Mouse (Mus musculus) inflammation-experienced regulatory T-cells, adult 6 months (primary cell): Measurements from ENCODE around the gene Specc1. TPM values are rescaled to one million over a fixed set of nuclear protein-coding genes. Genes with fewer than 3 reads are reported as not detected.

Experiments used
- ATAC-seq: one replicate; pipeline ENCODE4 v1.8.0; 2017
- polyA plus RNA-seq, 3 experiments: library from polyadenylated mRNA; unstranded; fragments of 100-300 nt; shearing (Covaris generic); gene quantifications; one replicate each; pipeline ENCODE4 v1.2.1; 2017

Gene Specc1
- polyA plus RNA-seq, 3 experiments from 2014 or later: 0.87 to 6.0 (median 3.3) TPM

DNA sequence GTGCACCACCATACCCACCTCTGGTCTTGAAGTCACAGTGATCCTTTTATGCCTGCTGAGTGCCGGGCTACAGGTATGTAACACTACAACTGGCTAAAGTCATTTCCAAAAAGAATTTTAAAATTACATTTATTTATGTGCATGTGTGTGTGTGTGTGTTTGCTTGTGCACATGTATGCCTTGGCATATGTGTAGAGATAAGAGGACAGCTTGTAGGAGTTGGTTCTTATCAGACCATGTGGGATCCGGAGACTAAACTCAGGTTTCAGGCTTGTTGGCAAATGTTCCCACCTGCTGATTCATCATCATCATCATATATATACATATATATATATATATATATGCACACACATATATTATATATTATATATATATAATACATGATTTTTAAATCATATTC, 12.3 kb downstream of the Specc1 start:
- no peak for ATAC-seq

DNA sequence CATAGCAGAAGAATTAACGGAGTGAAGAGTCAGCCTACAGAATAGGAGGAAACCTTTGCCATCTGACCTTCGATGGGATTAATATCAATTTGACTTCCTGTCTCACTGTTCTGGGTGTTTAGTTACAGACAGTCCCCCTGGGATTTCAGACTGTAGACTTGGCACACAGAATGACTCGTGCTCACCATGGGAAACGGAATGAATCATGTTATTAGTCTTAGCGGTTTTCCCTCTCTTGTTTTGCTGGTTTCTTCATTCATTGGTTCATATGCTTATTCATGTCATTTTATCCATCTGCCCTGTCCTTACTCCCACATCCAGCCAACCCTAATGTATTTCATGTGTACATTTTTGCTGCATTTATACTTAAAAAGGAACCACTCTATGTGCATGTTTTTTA, 14.3 kb downstream of the Specc1 start:
- no peak for ATAC-seq

DNA sequence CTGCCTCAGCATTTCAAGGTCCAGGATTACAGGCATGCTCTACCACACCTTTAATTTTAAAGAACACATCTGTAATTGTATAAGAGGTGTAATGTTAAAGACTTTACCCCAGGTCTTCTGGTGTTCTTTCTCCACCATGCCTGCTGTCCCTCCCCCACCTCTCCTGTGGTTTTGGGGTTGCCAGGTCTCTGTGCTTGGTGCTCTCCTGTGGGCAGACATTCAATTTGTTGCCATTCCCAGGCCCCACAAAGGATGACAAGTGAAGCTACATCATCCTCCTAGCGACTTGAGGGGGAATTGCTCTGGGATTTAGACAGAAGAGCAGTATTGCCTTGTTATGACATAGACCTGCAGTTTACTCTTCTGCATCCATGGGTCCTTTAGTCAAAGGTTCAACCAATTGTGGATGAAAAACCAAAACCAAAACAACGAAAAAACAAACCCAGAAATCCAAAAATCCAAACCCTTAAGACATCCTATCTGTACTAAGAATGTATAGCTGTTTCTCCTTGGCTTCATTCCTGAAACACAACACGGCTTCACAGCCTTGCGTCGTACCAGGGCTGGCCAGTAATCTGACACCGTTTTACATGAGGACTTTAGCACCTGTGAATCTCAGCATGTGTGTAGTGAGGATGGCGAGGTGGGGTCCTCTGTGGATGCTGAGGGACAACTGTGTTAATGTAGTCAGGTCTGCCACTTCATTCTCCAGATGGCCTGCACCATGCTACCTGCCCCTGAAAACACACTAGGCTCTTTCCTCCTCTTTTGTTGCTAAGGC, 15.1 kb downstream of the Specc1 start:
- no peak for ATAC-seq

DNA sequence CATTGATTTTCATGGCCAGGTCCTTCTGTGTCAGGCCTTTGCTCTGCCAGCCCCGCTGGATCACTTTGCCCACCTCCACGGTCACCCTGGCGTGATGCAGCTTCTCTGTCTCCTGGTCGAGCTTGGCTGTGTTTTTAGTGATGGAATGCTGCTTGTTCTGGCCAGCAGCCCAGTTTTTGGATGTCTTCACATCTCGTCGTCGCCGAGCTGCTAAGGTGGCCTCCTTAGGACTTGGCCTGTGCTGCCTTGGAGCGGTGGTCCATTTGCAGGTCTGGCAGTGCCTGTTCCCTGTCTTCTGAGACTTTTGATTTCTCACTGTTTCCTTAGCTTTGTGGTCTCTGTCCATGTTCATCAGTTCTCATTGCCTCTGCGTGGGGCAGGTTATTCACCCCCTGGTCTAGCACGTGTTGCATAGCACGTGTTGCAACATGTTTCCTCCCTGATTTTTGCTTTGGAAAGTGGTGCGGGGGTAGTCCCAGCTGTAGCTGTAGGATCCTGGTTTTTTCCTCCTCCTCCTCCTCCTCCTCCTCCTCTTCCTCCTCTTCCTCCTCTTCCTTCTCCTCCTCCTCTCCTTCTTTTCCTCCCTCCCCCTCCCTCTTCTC, 17.6 kb downstream of the Specc1 start:
- ATAC-seq: no peak

DNA sequence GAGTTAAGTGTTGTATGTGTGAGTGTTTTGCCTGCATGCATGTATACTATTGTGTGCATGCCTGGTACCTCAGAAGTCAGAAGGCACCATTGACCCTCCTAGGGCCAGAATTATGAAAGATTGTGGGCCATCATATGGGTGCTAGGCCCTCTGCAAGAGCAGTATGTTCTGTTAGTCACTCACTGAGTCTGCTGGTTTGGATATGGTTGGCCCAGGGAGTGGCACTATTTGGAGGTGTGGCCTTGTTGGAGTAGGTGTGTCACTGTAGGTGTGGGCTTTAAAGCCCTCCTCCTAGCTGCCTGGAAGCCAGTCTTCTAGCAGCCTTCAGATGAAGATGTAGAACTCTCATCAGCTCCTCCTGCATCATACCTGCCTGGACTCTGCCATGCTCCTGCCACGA, 19.2 kb downstream of the Specc1 start:
- ATAC-seq: no peak

DNA sequence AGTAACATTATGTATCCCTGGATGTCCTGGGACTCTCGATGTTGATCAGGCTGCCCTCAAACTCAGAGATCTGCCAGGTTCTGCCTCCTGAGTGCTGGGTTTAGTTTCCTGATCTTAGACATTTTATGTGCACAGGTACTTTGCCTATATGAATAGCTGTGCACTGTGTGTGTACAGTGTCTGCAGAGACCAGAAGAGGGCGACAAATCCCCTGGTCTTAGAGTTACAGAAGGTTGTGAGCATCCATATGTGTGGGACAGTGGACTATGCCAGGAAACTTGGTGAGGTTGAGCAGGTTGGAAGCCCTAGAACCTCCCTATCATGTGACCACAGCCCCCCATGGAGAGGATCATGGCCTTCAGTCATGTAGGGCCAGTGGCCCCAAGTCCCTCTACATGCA, 24.7 kb downstream of the Specc1 start:
- no peak for ATAC-seq

DNA sequence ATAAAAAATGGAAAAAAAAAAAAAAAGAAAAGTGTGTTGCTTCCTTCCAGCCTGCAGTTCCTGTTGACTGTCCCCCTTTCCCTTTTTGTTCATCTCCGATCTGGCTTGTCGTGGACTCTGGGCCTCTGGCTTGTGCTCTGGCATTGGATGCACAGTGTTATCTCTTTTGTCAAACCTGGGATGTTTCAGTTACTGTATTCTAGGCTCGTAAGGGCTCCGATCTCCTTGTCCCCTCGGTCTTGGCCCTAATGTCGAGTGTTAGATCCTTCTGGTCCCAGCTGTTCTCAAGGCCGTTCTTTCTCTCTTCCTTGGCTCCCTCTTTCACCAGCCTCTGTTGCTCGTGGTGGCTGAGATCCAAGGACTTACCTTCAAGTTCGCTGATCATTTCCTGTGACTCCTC, 26.3 kb downstream of the Specc1 start:
- no peak for ATAC-seq

DNA sequence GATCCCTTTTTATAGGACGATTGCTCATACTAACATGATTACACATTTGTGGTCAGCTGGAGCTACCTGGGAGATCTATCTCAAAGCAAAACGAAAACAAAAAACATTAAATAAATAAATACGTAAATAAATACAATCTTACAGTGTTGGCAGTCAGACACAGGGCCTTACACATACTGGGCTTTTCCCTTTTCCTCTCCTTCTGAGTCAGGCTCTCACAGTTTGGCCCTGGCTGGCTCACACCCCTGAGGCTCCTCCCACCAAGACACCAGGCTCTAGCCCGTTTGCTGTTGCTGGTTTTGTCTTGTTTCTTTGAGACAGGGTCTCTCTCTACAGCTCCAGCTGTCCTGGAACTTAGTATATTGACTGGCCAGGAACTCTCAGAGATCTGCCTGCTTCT, 30.4 kb downstream of the Specc1 start:
- no peak for ATAC-seq

DNA sequence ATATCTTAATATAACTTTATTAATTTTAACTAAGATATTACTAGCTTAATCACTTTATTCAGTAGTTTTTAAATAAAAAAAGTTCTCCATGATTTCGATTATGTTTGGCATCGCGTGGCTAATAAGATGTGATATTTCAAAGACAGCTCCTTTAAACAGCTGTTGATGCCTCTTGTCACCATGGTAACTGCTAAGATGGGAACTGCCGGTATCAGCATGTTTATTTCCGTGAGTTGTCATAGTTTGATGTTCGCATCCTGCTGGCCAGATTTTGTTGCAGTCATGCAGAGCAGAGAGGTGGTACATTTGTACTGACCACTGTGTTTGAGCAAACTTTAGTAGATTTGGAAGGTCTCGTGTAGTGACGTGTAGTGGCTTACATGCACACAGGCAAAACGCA, 33.1 kb downstream of the Specc1 start:
- no peak for ATAC-seq

DNA sequence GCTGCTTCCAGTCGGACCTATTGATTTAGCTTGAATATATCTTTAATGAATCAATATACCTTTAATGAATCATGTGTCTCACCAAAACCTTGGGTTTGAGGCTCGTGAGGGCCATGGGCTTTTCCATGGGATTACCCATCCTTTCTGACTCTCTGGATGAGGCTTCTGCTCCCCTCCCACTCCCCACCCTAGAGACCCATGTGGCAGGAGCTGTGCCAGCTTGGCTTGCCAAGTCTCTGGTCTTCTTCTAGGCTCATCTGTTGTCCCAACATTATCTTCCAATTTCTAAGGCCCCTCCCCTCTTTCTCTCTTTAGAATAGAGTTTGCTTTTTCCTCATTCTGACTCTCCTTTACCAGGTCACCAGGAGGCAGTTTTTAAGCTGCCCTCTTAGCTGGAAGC, 35.0 kb downstream of the Specc1 start:
- no peak for ATAC-seq

DNA sequence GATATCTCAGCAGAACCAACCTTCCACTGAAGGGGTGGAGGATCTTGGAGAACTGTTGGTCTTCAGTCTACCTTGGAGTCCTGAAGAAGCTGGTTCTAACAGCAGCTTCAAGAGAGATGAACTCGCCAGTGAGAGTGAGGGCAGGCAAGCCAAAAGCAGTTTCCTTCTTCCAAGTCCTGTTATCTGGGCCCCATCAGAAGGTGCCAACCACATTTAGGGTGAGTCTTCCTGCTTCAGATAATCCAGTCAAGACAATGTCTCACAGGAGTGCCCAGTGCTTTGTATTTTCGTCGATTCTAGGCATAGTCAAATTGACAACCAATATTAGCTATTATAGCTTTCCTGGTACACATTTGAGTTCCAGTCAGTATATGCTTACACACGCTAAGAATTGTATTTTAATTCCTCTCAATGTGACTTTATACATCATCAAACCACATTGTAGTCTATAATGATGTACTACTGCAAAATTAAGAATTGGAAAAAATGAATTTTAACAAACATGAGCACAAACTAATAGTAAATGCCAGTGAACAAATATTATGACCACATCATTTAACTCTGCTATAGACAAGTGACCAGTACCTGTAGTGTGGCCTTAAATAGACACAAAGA, 36.2 kb downstream of the Specc1 start:
- no peak for ATAC-seq

DNA sequence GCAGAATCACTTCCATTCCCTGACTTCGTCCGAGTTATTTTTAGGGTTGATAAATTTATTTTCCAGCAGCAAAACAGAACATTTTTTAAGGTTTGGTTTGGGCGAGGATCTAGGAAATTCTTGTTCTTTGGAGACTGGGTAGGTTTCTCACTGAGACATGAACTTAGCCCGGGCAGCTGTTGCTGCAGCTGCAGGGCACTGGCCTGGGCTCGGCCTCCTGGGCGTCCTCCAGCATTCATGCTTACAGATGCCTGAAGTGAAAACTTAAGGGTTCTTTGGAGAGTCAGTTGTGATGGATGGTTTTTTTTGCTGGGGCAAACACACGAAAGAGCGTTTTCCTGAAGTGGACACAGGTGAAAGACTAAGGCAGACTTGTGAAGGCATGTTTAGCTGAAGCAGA, 42.9 kb downstream of the Specc1 start:
- no peak for ATAC-seq

DNA sequence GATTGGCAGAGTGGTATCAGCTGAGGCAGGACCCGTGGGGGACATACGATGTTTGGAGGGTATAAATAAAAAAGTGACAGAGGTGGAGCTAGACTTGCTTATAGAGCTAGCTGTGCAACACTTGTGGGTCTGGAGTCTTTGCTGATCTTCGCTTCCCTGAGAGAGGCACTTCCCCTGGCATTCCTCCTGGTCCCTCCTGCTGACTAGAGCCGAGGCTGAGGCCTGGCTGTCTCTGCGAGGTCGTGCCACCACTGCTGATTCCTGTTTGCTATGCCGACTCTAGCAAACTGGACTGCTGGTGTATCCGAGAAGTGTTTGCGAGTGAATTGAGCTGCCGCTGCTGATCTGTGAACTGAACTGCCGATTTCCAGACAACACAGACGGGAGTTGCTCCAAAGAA, 43.5 kb downstream of the Specc1 start:
- no peak for ATAC-seq

DNA sequence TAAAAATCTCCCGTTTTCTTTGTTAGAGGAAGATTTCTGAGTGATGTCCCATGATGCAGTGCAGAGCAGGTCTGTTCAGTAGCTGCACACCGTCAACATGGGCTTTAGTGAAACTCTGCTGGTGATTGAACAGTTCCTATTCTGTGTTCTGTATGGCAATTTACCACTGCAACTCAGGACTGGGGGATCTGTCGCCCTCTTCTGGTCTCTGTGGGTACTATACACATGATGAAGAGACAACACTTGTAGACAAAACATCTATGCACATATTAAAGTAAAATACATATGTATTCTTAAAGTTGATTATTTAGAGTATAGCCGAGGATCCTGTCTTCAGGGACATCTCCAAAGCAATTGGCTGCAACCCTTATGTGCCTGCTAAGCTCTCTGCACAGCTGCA, 45.4 kb downstream of the Specc1 start:
- ATAC-seq: no peak

DNA sequence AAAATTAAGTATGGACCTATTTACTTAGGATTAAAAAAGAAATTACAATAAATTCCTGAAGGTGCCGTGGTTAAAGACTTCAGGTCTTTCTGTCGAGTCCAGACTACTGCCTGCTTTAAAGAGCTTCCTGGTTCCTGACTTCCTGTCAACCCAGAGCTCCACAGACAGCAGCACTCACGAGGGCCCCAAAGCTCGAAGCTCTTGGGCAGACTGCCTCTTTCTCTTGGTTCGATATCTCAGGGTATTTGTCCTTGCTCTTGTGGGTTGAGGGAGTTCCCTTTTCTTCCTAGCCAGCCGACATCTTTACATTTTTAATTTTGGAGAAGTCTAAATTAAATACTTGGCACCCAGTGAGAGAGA, 48.3 kb downstream of the Specc1 start:
- no peak for ATAC-seq

DNA sequence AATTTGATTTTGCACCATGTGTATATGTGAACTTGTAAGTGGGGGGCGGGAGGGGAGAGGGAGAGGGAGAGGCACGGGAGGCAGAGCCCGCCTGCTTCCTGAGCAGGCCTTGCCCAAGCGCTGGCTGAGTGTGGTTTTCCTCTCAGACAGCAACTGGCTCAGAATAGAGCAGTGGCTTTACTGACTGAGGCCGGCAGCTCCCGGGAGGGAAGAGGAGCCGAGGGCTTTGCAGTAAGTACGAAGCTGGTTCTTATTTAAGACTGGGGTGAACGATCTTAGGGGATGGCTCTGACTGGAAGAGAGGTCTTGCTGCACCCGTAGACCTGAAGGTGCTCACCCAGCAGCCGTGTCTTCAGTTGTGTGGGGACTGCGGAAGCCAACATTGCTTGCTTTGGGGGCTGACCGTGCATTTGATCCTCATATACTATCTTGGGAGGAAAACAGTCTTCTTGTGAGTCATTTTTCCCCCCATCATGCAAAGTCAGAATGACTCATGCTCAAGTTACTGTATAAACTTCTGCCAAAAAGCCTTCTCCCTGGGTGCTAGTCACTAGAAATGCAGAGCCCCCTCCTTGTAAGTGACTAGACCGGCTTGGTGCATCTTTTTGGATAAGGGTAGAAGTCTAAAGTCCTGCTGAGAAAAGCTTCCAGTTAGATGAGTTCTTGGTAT, 48.8 kb downstream of the Specc1 start:
- ATAC-seq: no peak

DNA sequence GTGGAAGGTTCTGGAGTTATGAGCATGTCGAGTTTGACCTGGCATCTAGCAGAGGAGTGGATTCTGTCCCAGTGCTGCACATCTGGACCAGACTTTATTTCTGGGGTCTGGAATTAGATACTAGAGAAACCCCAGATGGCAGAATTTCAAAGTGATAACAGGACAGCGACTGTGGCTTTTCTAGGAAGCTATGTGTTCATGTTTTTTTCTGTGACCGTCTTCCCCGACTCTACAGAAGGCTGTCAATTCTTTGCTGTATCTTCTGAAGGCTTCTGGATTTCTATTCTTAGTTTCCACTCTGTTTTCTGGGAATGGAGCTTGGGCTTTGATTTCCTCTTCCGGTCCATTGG, 49.3 kb downstream of the Specc1 start:
- ATAC-seq: no peak

DNA sequence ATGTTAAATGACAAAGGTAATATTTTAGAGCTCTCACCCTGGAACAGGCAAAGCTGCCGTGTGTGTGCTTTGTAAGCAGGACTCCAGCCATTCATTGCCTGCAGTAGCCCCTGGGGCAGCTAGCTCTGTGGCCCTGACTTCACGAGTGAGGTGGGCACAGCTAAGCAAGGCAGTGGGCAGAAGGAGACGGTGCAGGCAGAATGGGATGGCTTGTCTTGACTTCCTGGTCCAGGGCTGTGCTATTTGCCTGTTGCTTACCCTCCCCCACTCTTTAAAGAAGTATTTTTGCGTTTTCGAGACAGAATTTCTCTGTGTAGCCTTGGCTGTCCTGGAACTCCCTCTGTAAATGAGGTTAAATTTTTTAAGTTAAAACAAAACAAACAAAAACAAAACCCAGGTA, 50.1 kb downstream of the Specc1 start:
- ATAC-seq: no peak

DNA sequence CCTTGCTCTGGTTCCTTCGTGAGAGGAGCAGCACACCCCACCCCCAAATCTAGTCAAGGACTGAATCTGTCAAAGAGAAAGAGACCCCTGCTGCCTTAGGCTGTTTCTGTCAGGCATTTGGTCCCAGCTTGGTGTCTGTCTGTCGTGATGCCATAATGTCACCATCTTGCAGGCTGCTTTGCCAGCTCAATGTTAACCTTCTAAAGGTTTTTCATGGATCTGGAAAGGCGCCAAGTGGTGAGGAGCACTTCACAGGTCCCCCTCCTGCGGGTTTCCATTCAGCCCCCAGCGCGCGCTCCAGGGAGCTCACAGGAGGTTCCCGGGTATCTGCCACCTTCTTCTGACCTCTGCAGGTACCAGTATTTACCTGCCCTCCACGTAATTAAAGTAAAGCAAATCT, 51.4 kb downstream of the Specc1 start:
- no peak for ATAC-seq

DNA sequence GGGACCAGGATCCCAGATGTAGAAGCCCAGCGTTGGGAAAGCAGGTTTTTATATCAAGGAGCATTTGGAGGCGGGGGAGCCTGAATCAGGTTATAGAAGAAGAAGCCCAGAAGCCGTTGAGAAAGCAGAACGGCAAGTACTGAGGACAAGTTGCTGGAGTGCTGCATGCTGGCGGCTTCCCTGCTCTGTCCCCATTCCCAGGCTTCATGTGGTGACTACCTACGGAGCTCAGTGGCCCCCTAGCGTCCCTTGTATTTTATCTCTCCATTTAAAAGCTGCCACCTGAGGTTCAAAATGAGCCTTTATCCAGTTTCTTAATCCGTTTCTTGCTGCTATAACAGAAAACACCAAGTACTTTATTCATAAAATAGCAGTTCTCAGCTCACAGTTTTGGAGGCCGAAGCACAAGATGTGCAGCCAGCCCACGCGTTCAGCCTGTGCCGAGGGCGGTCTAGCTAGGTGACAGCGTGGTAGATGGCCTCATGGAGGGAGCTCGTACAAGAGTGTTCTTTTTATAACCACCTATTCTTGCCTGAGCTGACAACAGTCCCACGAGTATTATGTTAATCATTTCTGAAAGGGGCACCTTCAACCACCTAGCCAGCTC, 54.2 kb downstream of the Specc1 start:
- ATAC-seq: no peak

DNA sequence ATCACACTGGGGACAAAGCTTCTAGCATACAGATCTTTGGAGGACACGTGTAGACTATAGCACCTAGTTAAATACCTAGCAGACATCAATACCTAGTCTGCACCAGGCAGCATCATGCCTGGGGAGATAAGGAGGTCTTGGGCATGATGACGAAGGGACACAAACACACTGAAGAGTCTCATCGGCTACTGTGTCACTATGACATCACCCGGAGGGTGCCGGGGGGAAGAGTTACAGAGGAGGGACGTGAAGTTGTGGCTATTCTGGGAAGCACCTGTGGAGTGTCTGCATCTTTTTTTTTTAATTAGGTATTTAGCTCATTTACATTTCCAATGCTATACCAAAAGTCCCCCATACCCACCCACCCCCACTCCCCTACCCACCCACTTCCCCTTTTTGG, 55.5 kb downstream of the Specc1 start:
- ATAC-seq: no peak

DNA sequence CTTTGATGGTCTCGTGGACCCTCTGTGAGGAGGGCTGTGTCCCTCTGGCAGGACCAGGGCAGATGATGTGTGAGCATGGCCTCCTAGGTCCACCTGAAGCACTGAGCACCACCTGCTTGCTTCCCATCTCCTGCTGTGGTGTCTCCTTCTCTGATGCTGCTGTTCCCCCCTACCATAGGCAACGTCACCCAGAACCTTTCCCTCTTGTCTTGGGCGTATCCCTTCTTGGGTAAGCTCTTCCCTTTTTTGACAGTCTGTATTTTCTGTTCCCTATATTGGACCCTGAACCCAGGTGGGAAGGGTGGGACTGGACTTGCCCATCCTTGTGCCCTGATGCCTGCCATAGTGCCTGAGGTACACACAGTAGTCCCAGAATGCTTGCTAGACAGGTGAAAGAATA, 56.9 kb downstream of the Specc1 start:
- ATAC-seq: no peak

DNA sequence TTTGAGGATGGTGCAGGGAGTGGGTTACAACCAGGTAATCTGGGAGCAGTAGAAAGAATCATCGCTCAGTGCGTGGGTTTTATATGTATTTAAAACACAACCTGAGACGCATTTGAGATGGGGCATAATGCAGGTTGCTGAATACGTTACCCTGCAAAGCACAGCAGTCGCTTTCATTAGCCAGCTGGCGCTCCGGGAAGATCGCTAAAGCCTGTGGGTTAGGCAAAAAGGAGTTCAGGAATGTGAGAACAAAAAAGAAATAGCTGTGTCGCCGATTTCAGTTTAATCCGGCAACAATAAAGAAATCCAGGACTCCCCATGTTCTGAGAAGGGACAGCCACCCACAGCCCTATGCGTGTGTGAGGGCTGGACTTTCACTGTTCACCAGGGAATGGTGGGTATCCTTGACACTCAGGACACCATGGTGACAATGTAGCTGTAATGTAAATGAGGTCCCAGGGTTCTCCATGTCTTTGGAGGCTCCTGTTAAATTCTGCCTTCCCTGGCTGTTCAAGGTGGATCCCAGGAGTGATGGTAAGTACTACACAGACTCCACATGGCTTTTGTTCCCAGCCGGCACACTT, 58.6 kb downstream of the Specc1 start:
- ATAC-seq: no peak
